Mouse (Mus musculus): Measurements from ENCODE around the gene Dock1. TPM values are rescaled to one million over a fixed set of nuclear protein-coding genes. Genes with fewer than 3 reads are reported as not detected.

Dock1 gene
- total RNA-seq, 2 experiments from 2014 or later = 0.76 to 8.0 TPM

GRCm38 (mm10) chr7:134730406-134731126, 60.1 kb downstream of the Dock1 start:
- ATAC-seq (replicated peaks; ENCODE audit: low FRiP score, poor library complexity, severe bottlenecking) = no peak

GRCm38 (mm10) chr7:134747059-134747458, 76.6 kb downstream of the Dock1 start:
- ATAC-seq (replicated peaks; ENCODE audit: low FRiP score, poor library complexity, severe bottlenecking) = no peak

GRCm38 (mm10) chr7:134748376-134748775, 77.9 kb downstream of the Dock1 start:
- ATAC-seq (replicated peaks; ENCODE audit: low FRiP score, poor library complexity, severe bottlenecking) = no peak

- ATAC-seq (replicated peaks; ENCODE audit: low FRiP score, poor library complexity, severe bottlenecking) = no peak
Measured at GRCm38 (mm10) chr7:134749613-134750012, 79.2 kb downstream of the Dock1 start.

GRCm38 (mm10) chr7:134751496-134751895, 81.0 kb downstream of the Dock1 start:
- ATAC-seq (replicated peaks; ENCODE audit: low FRiP score, poor library complexity, severe bottlenecking) = no peak

GRCm38 (mm10) chr7:134753417-134753816, 83.0 kb downstream of the Dock1 start:
- ATAC-seq (replicated peaks; ENCODE audit: low FRiP score, poor library complexity, severe bottlenecking) = no peak

GRCm38 (mm10) chr7:134757605-134758004, 87.2 kb downstream of the Dock1 start:
- no peak for ATAC-seq (replicated peaks; ENCODE audit: low FRiP score, poor library complexity, severe bottlenecking)

GRCm38 (mm10) chr7:134761799-134762198, 91.3 kb downstream of the Dock1 start:
- ATAC-seq (replicated peaks; ENCODE audit: low FRiP score, poor library complexity, severe bottlenecking) = no peak

GRCm38 (mm10) chr7:134765130-134765529, 94.7 kb downstream of the Dock1 start:
- ATAC-seq (replicated peaks; ENCODE audit: low FRiP score, poor library complexity, severe bottlenecking) = no peak

GRCm38 (mm10) chr7:134771314-134771713, 100.9 kb downstream of the Dock1 start:
- no peak for ATAC-seq (replicated peaks; ENCODE audit: low FRiP score, poor library complexity, severe bottlenecking)

GRCm38 (mm10) chr7:134772363-134772762, 101.9 kb downstream of the Dock1 start:
- no peak for ATAC-seq (replicated peaks; ENCODE audit: low FRiP score, poor library complexity, severe bottlenecking)

- ATAC-seq (replicated peaks; ENCODE audit: low FRiP score, poor library complexity, severe bottlenecking) = no peak
Measured at GRCm38 (mm10) chr7:134772867-134773590, 102.6 kb downstream of the Dock1 start.

GRCm38 (mm10) chr7:134773761-134774415, 103.4 kb downstream of the Dock1 start:
- no peak for ATAC-seq (replicated peaks; ENCODE audit: low FRiP score, poor library complexity, severe bottlenecking)

GRCm38 (mm10) chr7:134774468-134775162, 104.2 kb downstream of the Dock1 start:
- no peak for ATAC-seq (replicated peaks; ENCODE audit: low FRiP score, poor library complexity, severe bottlenecking)

GRCm38 (mm10) chr7:134775671-134776070, 105.2 kb downstream of the Dock1 start:
- ATAC-seq (replicated peaks; ENCODE audit: low FRiP score, poor library complexity, severe bottlenecking) = no peak

- ATAC-seq (replicated peaks; ENCODE audit: low FRiP score, poor library complexity, severe bottlenecking) = no peak
Measured at GRCm38 (mm10) chr7:134776306-134776705, 105.9 kb downstream of the Dock1 start.

GRCm38 (mm10) chr7:134779761-134780160, 109.3 kb downstream of the Dock1 start:
- no peak for ATAC-seq (replicated peaks; ENCODE audit: low FRiP score, poor library complexity, severe bottlenecking)

GRCm38 (mm10) chr7:134787110-134787509, 116.7 kb downstream of the Dock1 start:
- ATAC-seq (replicated peaks; ENCODE audit: low FRiP score, poor library complexity, severe bottlenecking) = no peak

- no peak for ATAC-seq (replicated peaks; ENCODE audit: low FRiP score, poor library complexity, severe bottlenecking)
Measured at GRCm38 (mm10) chr7:134794889-134795288, 124.4 kb downstream of the Dock1 start.

GRCm38 (mm10) chr7:134800079-134800478, 129.6 kb downstream of the Dock1 start:
- ATAC-seq (replicated peaks; ENCODE audit: low FRiP score, poor library complexity, severe bottlenecking) = no peak

Data from erythroid progenitor cell, adult 5-6 weeks (primary cell).